Mouse (Mus musculus): ENCODE measurements at regions not wholly inside any gene's neighbourhood (a gene's known extent, or its start where the extent isn't known, plus 50 kb on each side); places are given as distances from the start of the nearest gene placed in this dataset.

DNA sequence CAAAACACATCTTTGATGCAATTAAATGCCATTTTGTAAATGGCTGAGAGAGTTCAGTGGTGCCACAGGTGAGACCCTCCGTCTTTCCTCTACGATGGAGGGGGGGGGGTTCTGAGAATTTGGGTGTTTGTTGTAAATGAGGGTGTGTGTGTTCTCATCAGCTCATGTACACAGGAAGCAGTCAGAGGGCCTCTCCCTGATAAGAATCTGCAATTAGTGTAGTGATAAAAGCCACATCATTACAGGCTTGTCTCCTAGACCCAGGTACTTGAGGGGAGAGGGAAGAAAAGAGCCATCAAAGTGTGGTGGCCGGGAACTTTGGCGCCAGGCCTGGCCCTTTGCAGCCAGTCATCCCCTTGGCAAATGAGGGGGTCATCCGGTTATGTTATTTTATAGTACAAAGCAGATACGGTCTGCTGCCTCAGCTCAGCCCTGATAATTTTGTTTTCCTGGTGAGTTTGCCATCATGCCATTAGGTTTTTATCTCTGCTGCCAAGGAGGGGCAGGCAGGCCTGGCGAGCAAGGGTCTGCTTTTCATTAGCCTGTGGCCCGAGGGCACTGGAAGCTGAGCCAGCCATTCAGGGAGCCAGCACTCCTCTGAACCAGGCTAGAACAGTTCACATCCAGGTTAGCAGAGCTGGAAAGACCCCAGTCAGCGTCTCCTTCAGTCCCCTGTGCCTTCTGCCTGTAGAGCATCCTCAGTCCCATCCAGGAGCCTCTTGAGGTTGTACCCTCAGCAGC, 59.7 kb downstream of the H2al1j start:
- no peak for DNase-seq

- no peak for DNase-seq
Measured at GRCm38 (mm10) chrX:11388860-11389259, 61.2 kb downstream of the H2al1j start.

DNA sequence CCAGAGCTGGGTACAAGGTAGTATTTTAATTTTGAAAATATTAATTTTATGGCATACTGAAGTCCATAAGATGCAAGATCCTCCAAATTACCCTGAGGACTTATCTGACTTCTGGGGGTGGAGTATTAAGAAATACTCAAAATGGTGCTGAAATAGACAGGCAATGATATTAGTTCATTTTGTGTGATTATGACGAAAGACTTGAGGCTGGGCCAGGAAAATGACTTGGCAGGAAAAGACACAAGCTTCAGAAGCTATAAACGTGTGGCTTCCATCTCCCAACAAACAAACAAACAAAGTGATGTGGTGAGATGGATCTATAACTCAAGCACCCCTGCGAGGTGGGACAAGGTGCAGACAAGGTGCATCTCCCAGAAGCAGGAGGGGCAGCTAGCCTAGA, 72.8 kb downstream of the H2al1j start:
- no peak for DNase-seq

GRCm38 (mm10) chrX:11404369-11404768, 76.7 kb downstream of the H2al1j start:
- no peak for DNase-seq

DNA sequence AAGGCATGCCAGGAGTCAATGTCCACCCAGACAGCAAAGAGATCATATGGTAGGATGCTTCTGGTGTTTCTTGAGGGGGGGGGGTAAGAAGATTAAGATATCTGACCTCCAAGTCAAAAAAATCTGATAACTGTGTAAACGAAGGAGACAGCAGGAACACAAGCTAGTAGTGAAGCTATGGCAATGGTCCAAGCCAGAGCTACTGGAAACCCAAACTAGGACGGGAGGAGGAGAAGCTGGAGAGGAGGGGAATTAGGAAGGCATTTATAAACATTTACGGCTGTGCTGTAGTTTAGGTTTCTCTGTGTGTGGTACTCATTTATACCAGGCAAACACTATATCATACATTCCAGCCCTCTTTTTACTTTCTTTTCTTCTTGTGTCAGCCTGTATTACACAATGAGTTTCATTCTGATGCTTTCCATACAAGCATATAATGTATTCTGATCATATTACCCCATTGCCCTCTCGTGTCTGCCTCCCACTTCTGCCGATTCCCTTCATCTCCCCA, 84.7 kb downstream of the H2al1j start:
- DNase-seq: no peak

DNA sequence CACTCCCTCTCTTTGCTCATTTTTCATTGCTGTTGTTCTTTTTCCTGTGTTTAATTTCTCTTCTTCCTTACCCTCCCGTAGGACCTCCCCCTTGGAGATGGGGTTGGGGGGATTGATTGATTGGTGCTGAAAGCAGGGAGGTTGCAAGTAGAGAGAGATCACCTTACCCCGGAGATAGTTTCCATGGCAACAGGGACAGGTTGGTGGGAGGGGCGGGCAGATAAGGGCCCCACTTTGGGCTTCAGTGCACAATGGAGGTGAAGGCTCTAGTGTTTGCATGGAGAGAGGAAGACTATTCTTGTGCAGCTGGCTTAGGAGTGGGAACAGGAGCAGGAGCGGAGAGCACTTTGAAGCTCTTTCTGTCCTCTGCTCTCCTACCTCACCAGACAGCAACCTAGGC, 88.0 kb downstream of the H2al1j start:
- no peak for DNase-seq

DNA sequence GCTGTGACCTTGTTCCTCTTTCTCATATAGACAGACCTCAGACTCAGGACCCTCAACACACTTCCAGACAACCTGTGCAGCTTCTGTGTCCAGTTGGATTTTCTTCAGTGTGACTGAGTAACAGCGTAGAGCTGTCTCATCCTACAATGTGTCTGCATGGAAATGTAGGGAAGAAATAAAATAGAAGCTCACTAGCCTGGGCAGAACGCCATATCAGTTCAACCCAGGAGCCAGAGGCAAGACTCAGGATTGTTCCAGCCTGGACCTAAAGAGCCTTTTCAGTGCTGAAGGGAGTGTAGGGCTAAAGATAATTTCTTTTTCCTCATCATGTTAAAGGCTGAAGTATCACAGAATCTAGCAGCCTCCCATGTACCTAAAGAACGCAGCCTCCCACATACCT, 88.9 kb downstream of the H2al1j start:
- DNase-seq: no peak

DNA sequence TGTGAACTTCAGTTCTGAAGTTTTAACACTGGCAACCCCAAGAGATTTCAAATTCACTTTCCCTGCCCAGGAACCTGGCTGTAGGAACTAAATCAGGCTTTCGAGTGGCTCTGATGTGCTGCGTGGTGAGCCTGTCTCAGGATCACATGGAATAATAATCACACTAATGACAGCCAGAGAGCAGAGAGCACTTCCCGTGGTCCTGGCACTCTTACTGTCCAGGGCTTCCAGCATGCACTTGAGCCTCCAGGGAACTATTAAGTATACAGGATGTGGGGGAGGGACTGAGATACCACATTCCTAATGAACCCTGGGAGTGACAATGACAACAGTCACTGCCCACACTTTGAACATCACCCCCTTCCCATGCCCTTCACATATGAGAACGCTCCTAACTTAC, 90.2 kb downstream of the H2al1j start:
- DNase-seq: no peak

DNA sequence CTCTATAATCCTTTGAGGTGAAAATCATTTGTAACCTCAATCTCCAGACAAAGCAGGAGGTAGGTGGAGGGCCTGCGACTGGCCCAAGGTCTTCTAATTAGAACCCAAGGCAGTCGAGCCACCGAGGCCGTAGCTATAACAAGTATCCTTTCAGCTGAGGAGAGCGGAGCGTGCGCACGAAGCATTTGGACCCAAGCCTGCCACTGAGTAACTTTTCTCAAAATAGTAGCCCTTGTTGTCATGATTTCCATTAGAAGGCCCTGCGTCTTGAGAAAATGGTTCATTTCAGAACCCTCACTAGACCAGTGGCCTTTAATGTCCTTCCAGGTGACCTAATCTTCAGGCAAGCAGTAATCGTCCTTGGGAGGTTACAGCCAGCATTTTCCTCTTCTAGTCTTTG, 90.6 kb downstream of the H2al1j start:
- DNase-seq: no peak

- DNase-seq: no peak
Measured at GRCm38 (mm10) chrX:11419162-11419631, 91.6 kb downstream of the H2al1j start.

DNA sequence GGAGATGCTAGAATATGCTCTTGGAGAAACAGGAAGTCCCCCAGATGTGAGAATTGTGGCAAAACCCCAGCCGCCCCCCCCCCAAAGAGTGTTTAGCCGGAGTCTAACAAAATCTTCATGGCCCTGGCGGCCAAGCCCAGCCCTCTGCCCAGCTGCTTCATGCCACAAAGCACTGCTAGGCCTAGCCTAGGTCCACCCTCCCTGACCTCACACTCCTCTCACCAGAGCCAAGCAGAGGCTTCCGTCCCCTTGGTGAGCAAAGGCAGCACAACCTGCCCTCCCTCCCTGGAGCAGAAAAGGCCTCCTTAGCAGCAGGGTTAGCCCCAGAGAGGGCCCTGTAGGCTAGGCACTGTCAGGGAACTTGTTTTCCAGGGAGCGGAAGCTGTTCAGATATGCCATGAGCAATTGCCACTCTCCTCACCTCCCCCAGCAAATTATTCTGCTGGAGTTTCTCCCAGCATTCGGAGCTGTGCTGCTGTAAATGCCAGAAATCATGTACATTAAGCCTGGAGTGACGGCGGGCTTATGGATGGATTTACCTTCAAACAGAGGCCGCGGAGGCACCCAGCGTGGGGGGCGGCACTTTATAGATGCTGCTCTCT, 104.9 kb downstream of the H2al1j start:
- DNase-seq: no peak

- no peak for DNase-seq
Measured at GRCm38 (mm10) chrX:11435338-11435737, 107.7 kb downstream of the H2al1j start.

- DNase-seq: no peak
Measured at GRCm38 (mm10) chrX:11437151-11437944, 109.7 kb downstream of the H2al1j start.

DNA sequence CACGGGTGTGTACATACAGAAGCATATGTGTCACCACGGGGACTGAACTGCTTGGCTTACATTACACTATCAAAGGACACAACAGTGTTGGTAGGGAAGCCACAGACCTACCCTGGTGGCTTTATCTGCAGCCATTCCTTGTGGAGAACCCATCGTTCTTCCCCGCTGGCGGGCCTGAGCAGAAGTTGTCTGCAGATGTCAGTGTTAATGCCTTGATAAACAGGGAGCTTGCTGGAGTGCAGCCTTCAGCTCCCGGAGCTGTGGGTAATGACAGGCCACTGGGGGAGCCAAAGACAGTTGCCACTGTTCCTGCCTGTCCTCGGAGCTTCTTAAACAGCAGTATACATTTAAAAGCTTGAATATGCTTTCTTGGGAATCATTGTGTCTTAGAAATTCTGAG, 115.9 kb downstream of the H2al1j start:
- DNase-seq: no peak

- DNase-seq: no peak
Measured at GRCm38 (mm10) chrX:11444261-11444725, 116.7 kb downstream of the H2al1j start.

GRCm38 (mm10) chrX:11448711-11449110, 121.1 kb downstream of the H2al1j start:
- no peak for DNase-seq

DNA sequence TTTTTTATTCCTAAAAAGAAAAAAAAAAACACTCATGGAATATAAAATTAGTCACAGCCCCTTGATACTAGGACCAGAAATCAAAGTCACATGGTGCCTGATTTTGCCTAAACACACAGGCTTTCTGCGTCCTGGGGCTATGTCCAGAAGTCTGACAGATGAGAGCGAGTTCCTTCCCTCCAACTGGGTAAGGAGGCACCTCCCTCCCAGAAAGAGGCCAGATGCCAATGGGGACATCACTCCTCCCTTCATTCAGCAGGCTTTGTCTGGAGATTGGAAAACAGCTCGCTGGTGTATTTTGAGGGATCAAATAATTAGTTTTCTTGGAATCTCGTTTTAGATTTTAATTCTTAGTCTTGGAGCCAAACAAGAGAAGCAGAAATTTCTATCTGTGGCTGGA, 130.9 kb downstream of the H2al1j start:
- DNase-seq: no peak

- DNase-seq: no peak
Measured at GRCm38 (mm10) chrX:11463955-11464511, 136.4 kb downstream of the H2al1j start.

GRCm38 (mm10) chrX:11466191-11466590, 138.6 kb downstream of the H2al1j start:
- DNase-seq: no peak

- DNase-seq: no peak
Measured at GRCm38 (mm10) chrX:11479696-11480339, 152.2 kb downstream of the H2al1j start.

DNA sequence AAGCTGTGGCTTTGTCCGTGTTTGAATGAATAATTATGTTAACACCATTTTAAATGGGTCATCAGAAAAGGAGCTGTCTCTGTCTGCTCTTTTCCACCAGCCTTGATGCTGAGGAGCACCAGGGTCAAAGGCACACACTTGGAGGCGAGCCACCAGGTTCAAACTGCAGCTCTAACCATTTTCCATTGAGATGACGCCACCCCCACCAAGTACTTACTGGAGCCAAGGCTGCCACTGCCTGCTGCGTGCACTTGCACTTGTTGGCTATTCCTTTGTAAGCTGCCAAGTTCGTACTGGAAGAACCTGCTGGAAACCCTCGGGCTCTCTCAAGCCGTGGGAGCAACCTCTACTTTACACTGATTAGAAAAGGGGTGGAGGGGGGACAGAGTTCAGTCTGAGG, 154.5 kb downstream of the H2al1j start:
- DNase-seq: no peak

GRCm38 (mm10) chrX:11486588-11486987, 159.0 kb downstream of the H2al1j start:
- DNase-seq: no peak

DNA sequence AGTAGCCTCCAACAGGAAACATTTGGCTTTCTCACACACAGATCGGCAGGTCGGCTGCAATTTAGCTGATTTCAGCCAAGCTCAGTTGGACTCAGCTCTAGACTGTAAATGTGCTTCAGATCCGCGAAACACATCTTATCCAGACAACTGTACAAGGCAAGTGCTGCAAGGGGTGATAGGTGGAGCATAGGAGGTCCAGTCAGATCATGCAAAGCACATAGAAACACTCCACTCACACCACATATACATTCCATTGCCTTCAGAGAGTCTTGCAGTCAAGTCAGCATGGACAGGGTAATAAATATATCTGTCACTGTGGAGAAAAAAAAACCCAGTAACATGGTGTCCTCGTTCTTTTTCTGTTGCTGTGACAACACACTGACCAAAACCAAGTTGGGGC, 160.3 kb downstream of the H2al1j start:
- DNase-seq: no peak
